Mouse (Mus musculus): ENCODE data around the gene Syn3.

The Syn3 gene

GRCm38 (mm10) chr10:86307235-86307634 is 191.5 kb downstream of the Syn3 start:
- DNase-seq (ENCODE audit: low read depth): no peak

- DNase-seq (ENCODE audit: low read depth): no peak
Measured at GRCm38 (mm10) chr10:86304583-86304982, 194.1 kb downstream of the Syn3 start.

GRCm38 (mm10) chr10:86303495-86303876 is 195.2 kb downstream of the Syn3 start:
- no peak for DNase-seq (ENCODE audit: low read depth)

- peak; percentile 53 for DNase-seq (ENCODE audit: low read depth)
Measured at GRCm38 (mm10) chr10:86302761-86303494, 195.8 kb downstream of the Syn3 start.

- no peak for DNase-seq (ENCODE audit: low read depth)
Measured at GRCm38 (mm10) chr10:86302318-86302648, 196.4 kb downstream of the Syn3 start.

GRCm38 (mm10) chr10:86301593-86302317 is 196.9 kb downstream of the Syn3 start:
- no peak for DNase-seq (ENCODE audit: low read depth)

GRCm38 (mm10) chr10:86301117-86301490 is 197.6 kb downstream of the Syn3 start:
- DNase-seq (ENCODE audit: low read depth): no peak

- DNase-seq (ENCODE audit: low read depth): no peak
Measured at GRCm38 (mm10) chr10:86300293-86301116, 198.2 kb downstream of the Syn3 start, which contains the start of gene Timp3. TSS of gene Timp3 (plus strand) at chr10:86300372.

- no peak for DNase-seq (ENCODE audit: low read depth)
Measured at GRCm38 (mm10) chr10:86299795-86300194, 198.9 kb downstream of the Syn3 start.

- DNase-seq (ENCODE audit: low read depth): no peak
Measured at GRCm38 (mm10) chr10:86298326-86298725, 200.4 kb downstream of the Syn3 start.

GRCm38 (mm10) chr10:86297307-86297706 is 201.4 kb downstream of the Syn3 start:
- no peak for DNase-seq (ENCODE audit: low read depth)

- DNase-seq (ENCODE audit: low read depth): peak; percentile 43
Measured at GRCm38 (mm10) chr10:86296111-86296510, 202.6 kb downstream of the Syn3 start.

- no peak for DNase-seq (ENCODE audit: low read depth)
Measured at GRCm38 (mm10) chr10:86295454-86296098, 203.1 kb downstream of the Syn3 start.

GRCm38 (mm10) chr10:86294599-86295365 is 203.9 kb downstream of the Syn3 start:
- DNase-seq (ENCODE audit: low read depth): no peak

- DNase-seq (ENCODE audit: low read depth): no peak
Measured at GRCm38 (mm10) chr10:86293880-86294279, 204.8 kb downstream of the Syn3 start.

- no peak for DNase-seq (ENCODE audit: low read depth)
Measured at GRCm38 (mm10) chr10:86290109-86290771, 208.5 kb downstream of the Syn3 start.

GRCm38 (mm10) chr10:86286508-86286907 is 212.2 kb downstream of the Syn3 start:
- no peak for DNase-seq (ENCODE audit: low read depth)

GRCm38 (mm10) chr10:86281238-86281637 is 217.5 kb downstream of the Syn3 start:
- no peak for DNase-seq (ENCODE audit: low read depth)

- DNase-seq (ENCODE audit: low read depth): no peak
Measured at GRCm38 (mm10) chr10:86279579-86280168, 219.0 kb downstream of the Syn3 start.

GRCm38 (mm10) chr10:86278481-86278880 is 220.2 kb downstream of the Syn3 start:
- no peak for DNase-seq (ENCODE audit: low read depth)
